Mouse (Mus musculus) MEL (cell line): ENCODE data around the gene Axin1.

ENCODE experiments used
- CTCF ChIP-seq, 3 experiments: IDR thresholded peaks in 2 of 3; conservative IDR thresholded peaks in 1 of 3; 2 replicates each; pipeline ENCODE4 v1.5.1; 2011 to 2012; ENCODE audit warnings: low read length in 3 of 3, low read depth in 2 of 3, mild to moderate bottlenecking in 2 of 3, improper control_type of control experiment in 1 of 3, inconsistent platforms in 1 of 3, mixed read lengths in 1 of 3, moderate library complexity in 1 of 3; ENCODE audit not compliant: control insufficient read depth in 1 of 3, insufficient read depth in 1 of 3, poor library complexity in 1 of 3, severe bottlenecking in 1 of 3
- EP300 ChIP-seq, 2 experiments: IDR thresholded peaks; 2 replicates each; pipeline ENCODE4 v1.6.1; 2011; ENCODE audit warnings: improper control_type of control experiment in 2 of 2, low read length in 2 of 2, low read depth in 1 of 2, mild to moderate bottlenecking in 1 of 2
- MAFK ChIP-seq: IDR thresholded peaks from 2 replicates; pipeline ENCODE4 v1.6.1; 2011; ENCODE audit warnings: low read depth, mild to moderate bottlenecking, low read length, improper control_type of control experiment, borderline replicate concordance
- POLR2A ChIP-seq, 2 experiments: IDR thresholded peaks; 2 replicates each; pipeline ENCODE4 v1.6.1; 2011 to 2012; ENCODE audit warnings: low read length in 2 of 2, mild to moderate bottlenecking in 2 of 2, control low read depth in 1 of 2, improper control_type of control experiment in 1 of 2, low read depth in 1 of 2, moderate library complexity in 1 of 2; ENCODE audit not compliant: control insufficient read depth in 1 of 2, insufficient read depth in 1 of 2, poor library complexity in 1 of 2
- POLR2AphosphoS2 ChIP-seq: IDR thresholded peaks from 2 replicates; pipeline ENCODE4 v1.6.1; 2011; ENCODE audit warnings: low read length, improper control_type of control experiment
- RCOR1 ChIP-seq: IDR thresholded peaks from 2 replicates; pipeline ENCODE4 v1.6.1; 2012; ENCODE audit warnings: low read depth, mild to moderate bottlenecking, inconsistent platforms, low read length, improper control_type of control experiment
- SMC3 ChIP-seq: IDR thresholded peaks from 2 replicates; pipeline ENCODE4 v1.6.1; 2011; ENCODE audit warnings: low read depth, low read length, improper control_type of control experiment
- USF1 ChIP-seq: IDR thresholded peaks from 2 replicates; pipeline ENCODE4 v1.6.1; 2014; ENCODE audit warnings: low read depth, mild to moderate bottlenecking, inconsistent platforms, low read length, improper control_type of control experiment, moderate library complexity
- ZC3H11A ChIP-seq: IDR thresholded peaks from 2 replicates; pipeline ENCODE4 v1.6.1; 2012; ENCODE audit warnings: low read depth, mild to moderate bottlenecking, inconsistent platforms, low read length, improper control_type of control experiment

- TF ChIP-seq USF1 (no peak), POLR2A (IDR thresholded peaks at IDR 0.05; ENCODE audit: control insufficient read depth in 1 of 2, insufficient read depth in 1 of 2, low read depth in 1 of 2, low read length in 2 of 2, poor library complexity in 1 of 2) (no peak), SMC3 (no peak), ZC3H11A (no peak), CTCF (IDR thresholded peaks at IDR 0.05 in 2 of 3, conservative IDR thresholded peaks at IDR 0.05 in 1 of 3; ENCODE audit: control insufficient read depth in 1 of 3, insufficient read depth in 1 of 3, low read depth in 2 of 3, low read length in 3 of 3, poor library complexity in 1 of 3, severe bottlenecking in 1 of 3) (no peak), RCOR1 (no peak), EP300 (IDR thresholded peaks at IDR 0.05; ENCODE audit: low read depth in 1 of 2, low read length in 2 of 2) (no peak), MAFK (no peak), POLR2AphosphoS2 (no peak)
Observed at GRCm38 (mm10) chr17:26188091-26188805, 49.8 kb downstream of the Axin1 start.
